Mouse (Mus musculus) midbrain, embryonic 11.5 days (tissue): ENCODE results near the gene S100pbp. TPM values are rescaled to one million over a fixed set of nuclear protein-coding genes. Genes with fewer than 3 reads are reported as not detected.

Experiments used
- ATAC-seq: fragments of 200-750 bp; cut with Nextera tagmentation; 2 replicates; pipeline ENCODE4 v1.8.0; 2017; ENCODE audit warnings: moderate TSS enrichment, moderate library complexity; ENCODE audit not compliant: low FRiP score
- DNase-seq: peaks from one replicate; pipeline ENCODE4 v3.0.0; 2015; ENCODE audit warnings: low spot score; ENCODE audit errors: missing footprints
- H3K27ac ChIP-seq: fragments of 300-500 bp; sonication (generic); 2 replicates; pipeline ENCODE4 v1.5.1; 2014; ENCODE audit warnings: low read depth, low read length
- H3K27me3 ChIP-seq: fragments of 300-500 bp; sonication (generic); 2 replicates; pipeline ENCODE4 v1.6.1; 2014; ENCODE audit warnings: mild to moderate bottlenecking, low read length, moderate library complexity, mixed read lengths; ENCODE audit not compliant: control insufficient read depth, insufficient read depth
- H3K36me3 ChIP-seq: fragments of 300-500 bp; sonication (generic); 2 replicates; pipeline ENCODE4 v1.6.1; 2014; ENCODE audit warnings: mild to moderate bottlenecking, low read length, moderate library complexity, mixed read lengths; ENCODE audit not compliant: control insufficient read depth, insufficient read depth
- H3K4me1 ChIP-seq: fragments of 300-500 bp; sonication (generic); 2 replicates; pipeline ENCODE4 v1.6.1; 2014; ENCODE audit warnings: low read length; ENCODE audit not compliant: control insufficient read depth, insufficient read depth
- H3K4me2 ChIP-seq: fragments of 300-500 bp; sonication (generic); 2 replicates; pipeline ENCODE4 v1.6.1; 2014; ENCODE audit warnings: mild to moderate bottlenecking, moderate library complexity
- H3K4me3 ChIP-seq: fragments of 300-500 bp; sonication (generic); 2 replicates; pipeline ENCODE4 v1.5.1; 2014; ENCODE audit warnings: low read depth, low read length
- H3K9ac ChIP-seq: fragments of 300-500 bp; sonication (generic); 2 replicates; pipeline ENCODE4 v1.6.1; 2014; ENCODE audit warnings: low read length
- H3K9me3 ChIP-seq: fragments of 300-500 bp; sonication (generic); 2 replicates; pipeline ENCODE4 v1.6.1; 2016; ENCODE audit warnings: low read length; ENCODE audit not compliant: control insufficient read depth
- WGBS: fragments of 180-500 bp; shearing (Covaris S2); extraction: QIAGEN DNeasy Blood & Tissue Kit; methylation state at CpG from one replicate; pipeline ENCODE4 v1.1.7; 2014; 5-methylcytosine and 5-hydroxymethylcytosine counted together
- polyA plus RNA-seq: library from polyadenylated mRNA; unstranded; fragments of >200 nt; fragmentation: Nextera tagmentation; extraction: Ambion mirVana; gene quantifications from 2 replicates; pipeline ENCODE4 v1.2.1, GENCODE M21; 2014

The S100pbp gene
- polyA plus RNA-seq, 1 experiment from 2014 or later: 20.0 TPM

GRCm38 (mm10) chr4:129128582-129129338, 60.8 kb downstream of the S100pbp start:
- WGBS: 70% methylated on average over 13 of the region's 13 CpGs
- Histone ChIP-seq H3K4me2 (no peak overlapping the region), H3K36me3 (no peaks in the 10 kb centered on the region), H3K27ac (no peak overlapping the region), H3K4me1 (peaks cover 9% of the 10 kb centered on the region), H3K9ac (no peak overlapping the region), H3K27me3 (peaks cover 5% of the 10 kb centered on the region), H3K9me3 (no peaks in the 10 kb centered on the region), H3K4me3 (no peak overlapping the region)
- DNase-seq (no peak), ATAC-seq (no peak)

- H3K4me1 ChIP-seq: peaks cover 16% of the 10 kb centered on the region
- H3K4me3 ChIP-seq: peak overlapping the region; percentile 10; the same call in 1 of the 2 replicates
- peak overlapping the region; percentile 36 for H3K4me2 ChIP-seq
- peaks cover 25% of the 10 kb centered on the region for H3K27me3 ChIP-seq
- DNase-seq (no peak), ATAC-seq (no peak)
- H3K9me3 ChIP-seq: no peaks in the 10 kb centered on the region
- H3K27ac ChIP-seq: no peak overlapping the region
- H3K9ac ChIP-seq: 0 out of 2 replicates have a peak overlapping the region, but pooled peaks have one; percentile 16
- no peaks in the 10 kb centered on the region for H3K36me3 ChIP-seq
- whole genome bisulfite sequencing: 9% methylated on average over 19 of the region's 19 CpGs
These were observed 63.6 kb downstream of the S100pbp start for GRCm38 (mm10) chr4:129125736-129126451.

GRCm38 (mm10) chr4:129124652-129125146, 64.8 kb downstream of the S100pbp start:
- WGBS: 5% methylated on average over 13 of the region's 13 CpGs
- DNase-seq (no peak), ATAC-seq (peak; percentile 48)
- H3K4me2 ChIP-seq: peak overlapping the region; percentile 28; the same call in 1 of the 2 replicates
- peaks cover 31% of the 10 kb centered on the region for H3K27me3 ChIP-seq
- H3K9me3 ChIP-seq: no peaks in the 10 kb centered on the region
- no peak overlapping the region for H3K9ac ChIP-seq
- H3K27ac ChIP-seq: no peak overlapping the region
- peaks cover 16% of the 10 kb centered on the region for H3K4me1 ChIP-seq
- no peaks in the 10 kb centered on the region for H3K36me3 ChIP-seq
- no peak overlapping the region for H3K4me3 ChIP-seq

- no peak for ATAC-seq
- Histone ChIP-seq H3K9me3 (no peaks in the 10 kb centered on the region), H3K27ac (no peak overlapping the region), H3K27me3 (peaks cover 31% of the 10 kb centered on the region), H3K4me2 (no peak overlapping the region), H3K4me3 (no peak overlapping the region), H3K4me1 (peaks cover 16% of the 10 kb centered on the region), H3K36me3 (no peaks in the 10 kb centered on the region), H3K9ac (no peak overlapping the region)
- DNase-seq: no peak
- WGBS: 35% methylated on average over 8 of the region's 8 CpGs
These were observed 66.8 kb downstream of the S100pbp start for GRCm38 (mm10) chr4:129122719-129123118.

GRCm38 (mm10) chr4:129122107-129122506, 67.4 kb downstream of the S100pbp start:
- Histone ChIP-seq H3K4me1 (peaks cover 16% of the 10 kb centered on the region), H3K9me3 (no peaks in the 10 kb centered on the region), H3K36me3 (no peaks in the 10 kb centered on the region), H3K27me3 (peaks cover 31% of the 10 kb centered on the region), H3K9ac (no peak overlapping the region), H3K4me2 (no peak overlapping the region), H3K4me3 (no peak overlapping the region), H3K27ac (no peak overlapping the region)
- 41% methylated on average over 9 of the region's 9 CpGs for WGBS
- DNase-seq (no peak), ATAC-seq (no peak)

GRCm38 (mm10) chr4:129121569-129122086, 67.9 kb downstream of the S100pbp start, which contains the start of gene Hpca:
Gene Hpca (minus strand): TSS chr4:129122036.
- Histone ChIP-seq H3K27me3 (peaks cover 31% of the 10 kb centered on the region), H3K4me1 (peaks cover 16% of the 10 kb centered on the region)

GRCm38 (mm10) chr4:129120520-129121445, 68.7 kb downstream of the S100pbp start:
- under 1% methylated on average over 47 of the region's 59 CpGs for WGBS
- Histone ChIP-seq H3K36me3 (no peaks in the 10 kb centered on the region), H3K9ac (peak overlapping the region; percentile 51), H3K27me3 (peaks cover 31% of the 10 kb centered on the region), H3K27ac (no peak overlapping the region), H3K4me1 (peaks cover 16% of the 10 kb centered on the region), H3K4me2 (peak overlapping the region; percentile 74), H3K4me3 (peak overlapping the region; percentile 36), H3K9me3 (no peaks in the 10 kb centered on the region)
- DNase-seq (peak; percentile 94), ATAC-seq (peak; percentile 68)

More at GRCm38 (mm10) chr4:129121569-129122086, 67.9 kb downstream of the S100pbp start, which contains the start of gene Hpca:
- H3K36me3 ChIP-seq: no peaks in the 10 kb centered on the region
- 4% methylated on average over 17 of the region's 17 CpGs for WGBS
- H3K4me2 ChIP-seq: peak within 1 kb of the TSS; percentile 74
- peak within 1 kb of the TSS; percentile 36 for H3K4me3 ChIP-seq
- DNase-seq (no peak), ATAC-seq (peak; percentile 20)
- peak within 1 kb of the TSS; percentile 51 for H3K9ac ChIP-seq
- H3K27ac ChIP-seq: no peak within 1 kb of the TSS
- H3K9me3 ChIP-seq: no peaks in the 10 kb centered on the region

- H3K4me3 ChIP-seq: no peak overlapping the region
- H3K4me1 ChIP-seq: peaks cover 10% of the 10 kb centered on the region
- no peak for DNase-seq
- no peaks in the 10 kb centered on the region for H3K36me3 ChIP-seq
- 80% methylated on average over 10 of the region's 10 CpGs for WGBS
- H3K27ac ChIP-seq: no peak overlapping the region
- no peaks in the 10 kb centered on the region for H3K9me3 ChIP-seq
- no peak overlapping the region for H3K9ac ChIP-seq
- no peak for ATAC-seq
- H3K4me2 ChIP-seq: no peak overlapping the region
- H3K27me3 ChIP-seq: peaks cover 31% of the 10 kb centered on the region
These were observed 69.8 kb downstream of the S100pbp start for GRCm38 (mm10) chr4:129119708-129120107.
